Mouse (Mus musculus): Measurements from ENCODE around the gene Taar8c. TPM values are rescaled to one million over a fixed set of nuclear protein-coding genes. Genes with fewer than 3 reads are reported as not detected.

Taar8c gene
- polyA plus RNA-seq (2012; rRNA removed) = not detected in 2 replicates

DNA sequence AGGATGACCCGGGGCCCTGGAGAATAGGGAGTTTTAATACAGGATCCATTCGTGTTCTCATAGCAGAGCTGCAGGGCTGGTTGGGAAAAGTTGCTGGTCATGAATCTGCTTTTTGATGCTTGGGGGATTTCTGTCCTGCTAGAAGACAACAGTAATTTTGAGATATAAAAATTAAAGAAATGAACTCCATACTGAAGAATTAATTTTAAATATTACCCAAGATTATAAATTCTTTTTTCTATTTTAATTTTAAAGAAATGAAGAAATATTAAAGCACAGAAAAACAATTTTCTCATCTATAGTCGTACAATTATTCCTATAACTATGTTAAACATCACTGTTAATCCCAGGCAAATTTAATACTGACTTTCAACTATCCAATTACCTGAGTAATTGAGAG lies at the start of gene Taar8c:
TSS of gene Taar8c (minus strand) at position 101 of the 400 bp plus-strand sequence.

DNA sequence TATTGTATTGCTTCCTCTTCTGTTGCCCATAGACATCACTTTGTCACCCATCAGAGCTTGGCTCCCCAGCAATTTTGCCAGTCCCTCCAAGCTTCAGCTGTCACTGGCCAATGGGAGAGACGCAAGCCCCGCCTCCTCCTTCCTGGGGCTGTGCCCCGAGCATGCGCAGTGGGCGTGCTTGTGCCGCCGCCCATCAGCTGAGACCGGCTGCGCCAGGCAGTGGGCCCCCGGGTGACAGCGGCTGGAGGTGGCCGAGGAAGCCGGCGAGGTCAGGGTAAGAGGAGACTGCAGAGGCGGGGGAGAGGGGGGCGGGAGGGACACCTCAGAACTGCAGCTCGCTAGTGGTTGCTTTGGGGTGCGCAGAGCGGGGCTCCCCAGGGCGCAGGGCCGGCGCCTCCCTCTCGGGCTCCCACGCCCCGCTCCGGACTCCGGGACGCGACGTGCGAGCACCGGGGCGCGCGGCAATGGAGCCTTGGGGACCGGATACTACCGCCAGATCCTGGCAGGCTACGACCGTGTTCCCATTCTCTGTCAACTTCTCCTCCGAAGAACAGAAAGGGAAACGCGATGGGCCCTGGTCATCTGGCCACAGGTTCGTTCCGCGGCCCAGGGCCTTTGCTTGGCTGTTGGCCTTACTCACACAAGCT lies 47.5 kb upstream of the Taar8c start, which contains the start of gene Stx7:
TSS of gene Stx7 (plus strand) at position 168 of the 647 bp plus-strand sequence.

DNA sequence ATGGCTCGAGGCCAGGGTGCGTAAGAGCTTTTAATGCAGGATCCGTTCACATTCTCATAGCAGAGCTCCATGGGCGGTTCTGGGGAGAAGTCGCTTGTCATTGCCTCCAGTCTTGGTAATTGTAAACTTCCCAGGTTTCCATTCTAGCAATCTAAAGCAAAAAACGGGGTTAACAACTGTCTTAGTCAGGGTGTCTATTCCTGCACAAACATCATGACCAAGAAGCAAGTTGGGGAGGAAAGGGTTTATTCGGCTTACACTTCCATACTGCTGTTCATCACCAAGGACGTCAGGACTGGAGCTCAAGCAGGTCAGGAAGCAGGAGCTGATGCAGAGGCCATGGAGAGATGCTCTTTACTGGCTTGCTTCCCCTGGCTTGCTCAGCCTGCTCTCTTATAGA lies 7.7 kb upstream of the Taar8c start, which contains the start of gene Taar9:
TSS of gene Taar9 (minus strand) at position 101 of the 400 bp plus-strand sequence.

DNA sequence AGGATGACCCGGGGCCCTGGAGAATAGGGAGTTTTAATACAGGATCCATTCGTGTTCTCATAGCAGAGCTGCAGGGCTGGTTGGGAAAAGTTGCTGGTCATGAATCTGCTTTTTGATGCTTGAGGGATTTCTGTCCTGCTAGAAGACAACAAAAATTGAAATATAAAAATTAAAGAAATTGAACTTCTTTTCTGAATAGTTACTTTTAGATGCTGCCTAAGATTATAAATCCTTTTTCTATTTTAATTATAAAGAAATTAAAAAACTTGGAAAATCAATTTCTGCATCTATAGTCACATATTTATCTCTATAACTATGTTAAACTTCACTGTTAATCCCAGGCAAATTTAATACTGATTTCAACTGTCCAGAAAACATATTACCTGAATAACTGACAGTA lies 9.5 kb downstream of the Taar8c start, which contains the start of gene Taar8b:
TSS of gene Taar8b (minus strand) at position 101 of the 400 bp plus-strand sequence.

DNA sequence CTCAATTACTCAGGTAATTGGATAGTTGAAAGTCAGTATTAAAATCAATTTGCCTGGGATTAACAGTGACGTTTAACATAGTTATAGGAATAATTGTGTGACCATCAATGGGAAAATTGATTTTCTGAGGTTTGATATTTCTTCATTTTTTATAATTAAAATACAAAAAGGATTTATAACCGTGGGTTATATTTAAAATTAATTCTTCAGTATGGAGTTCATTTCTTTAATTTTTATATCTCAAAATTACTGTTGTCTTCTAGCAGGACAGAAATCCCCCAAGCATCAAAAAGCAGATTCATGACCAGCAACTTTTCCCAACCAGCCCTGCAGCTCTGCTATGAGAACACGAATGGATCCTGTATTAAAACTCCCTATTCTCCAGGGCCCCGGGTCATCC lies 25.5 kb downstream of the Taar8c start, which contains the start of gene Taar8a:
TSS of gene Taar8a (plus strand) at position 301 of the 400 bp plus-strand sequence.

Other genes with a start within 250 kb of the Taar8c start
- 13.5 and 22.5 TPM in 2 replicates for gene Vnn1, start 207.2 kb downstream of the Taar8c start, polyA plus RNA-seq (2012; rRNA removed)
- not detected in 2 replicates for gene Taar1, start 181.6 kb downstream of the Taar8c start, polyA plus RNA-seq (2012; rRNA removed)
- gene Taar2, start 163.3 kb downstream of the Taar8c start, polyA plus RNA-seq (2012; rRNA removed) = not detected in 2 replicates
- not detected in 2 replicates for gene Taar3, start 152.4 kb downstream of the Taar8c start, polyA plus RNA-seq (2012; rRNA removed)
- not detected in 2 replicates for gene Taar4, start 141.4 kb downstream of the Taar8c start, polyA plus RNA-seq (2012; rRNA removed)
- gene Taar5, start 131.2 kb downstream of the Taar8c start, polyA plus RNA-seq (2012; rRNA removed) = not detected in 2 replicates
- not detected in 2 replicates for gene Taar6, start 116.3 kb downstream of the Taar8c start, polyA plus RNA-seq (2012; rRNA removed)
- not detected in 2 replicates for gene Taar7a, start 108.4 kb downstream of the Taar8c start, polyA plus RNA-seq (2012; rRNA removed)
- gene Taar7b, start 102.0 kb downstream of the Taar8c start, polyA plus RNA-seq (2012; rRNA removed) = not detected in 2 replicates
- not detected in 2 replicates for gene Taar7d, start 74.7 kb downstream of the Taar8c start, polyA plus RNA-seq (2012; rRNA removed)
- gene Taar7e, start 64.3 kb downstream of the Taar8c start, polyA plus RNA-seq (2012; rRNA removed) = not detected in 2 replicates
- not detected in 2 replicates for gene Taar7f, start 52.4 kb downstream of the Taar8c start, polyA plus RNA-seq (2012; rRNA removed)
- not detected in 2 replicates for gene Taar8a, start 25.4 kb downstream of the Taar8c start, polyA plus RNA-seq (2012; rRNA removed)
- gene Taar8b, start 9.6 kb downstream of the Taar8c start, polyA plus RNA-seq (2012; rRNA removed) = not detected in 2 replicates
- not detected in 2 replicates for gene Taar9, start 7.6 kb upstream of the Taar8c start, polyA plus RNA-seq (2012; rRNA removed)
- gene Stx7, start 47.4 kb upstream of the Taar8c start, polyA plus RNA-seq (2012; rRNA removed) = 38.4 and 56.5 TPM in 2 replicates
- 31.1 and 83.7 TPM in 2 replicates for gene Moxd1, start 121.6 kb upstream of the Taar8c start, polyA plus RNA-seq (2012; rRNA removed)

Measured in ovary, adult 2 months (tissue).